In genomic region chr15:102136129-102136758, GRCm38 (mm10) we compare ENCODE assay signal across 8 mouse cellular contexts. TPM values are rescaled to one million over a fixed set of nuclear protein-coding genes. Genes with fewer than 3 reads are reported as not detected.
DNase-seq lines count a peak whose midpoint lies in the region; ATAC-seq lines count a peak whose summit lies in the region.

Spryd3 (minus strand) TSS chr15:102136234.

- peak within 1 kb of the TSS; percentile 92 for H3K27ac ChIP-seq in heart, embryonic 10.5 days
- peak within 1 kb of the TSS; percentile 82 for H3K27ac ChIP-seq in kidney, embryonic 15.5 days

- H3K4me2 ChIP-seq in kidney, embryonic 15.5 days, result peak within 1 kb of the TSS; percentile 85

- DNase-seq in B cell, adult 2 months, result peak; percentile 96 to 97
- DNase-seq in brain, adult 2 months (ENCODE audit: low read depth, low spot score), result peak; percentile 99
- DNase-seq in heart, embryonic 10.5 days (ENCODE audit: low spot score), result peak; percentile 99
- DNase-seq in liver, result peak; percentile 98
- DNase-seq in spleen, postnatal 4 days (ENCODE audit: low spot score in 2 of 2), result peak; percentile 97 to 99

- peak within 1 kb of the TSS; percentile 89 for H3K4me3 ChIP-seq in heart, embryonic 10.5 days
- H3K4me3 ChIP-seq in kidney, embryonic 15.5 days (replicated peaks), result peak within 1 kb of the TSS; percentile 95

- H3K36me3 ChIP-seq in heart, embryonic 10.5 days, result peaks cover 21% of the 10 kb centered on the region
- peaks cover 22% of the 10 kb centered on the region for H3K36me3 ChIP-seq in kidney, embryonic 15.5 days

- ATAC-seq in erythroblast, adult 5-6 weeks (replicated peaks; ENCODE audit: low FRiP score, poor library complexity, severe bottlenecking), result peak; percentile 98
- peak; percentile 99 for ATAC-seq in kidney, embryonic 15.5 days (replicated peaks; ENCODE audit: low FRiP score)
- ATAC-seq in monocyte, adult 5-6 weeks (replicated peaks; ENCODE audit: insufficient number of reproducible peaks, low FRiP score, low TSS enrichment, poor library complexity, severe bottlenecking), result peak; percentile 99

- H3K27me3 ChIP-seq in heart, embryonic 10.5 days (ENCODE audit: insufficient read depth, poor library complexity, severe bottlenecking), result no peaks in the 10 kb centered on the region
- no peaks in the 10 kb centered on the region for H3K27me3 ChIP-seq in kidney, embryonic 15.5 days

- H3K9ac ChIP-seq in kidney, embryonic 15.5 days, result peak within 1 kb of the TSS; percentile 78

- H3K9me3 ChIP-seq in heart, embryonic 10.5 days, result no peaks in the 10 kb centered on the region
- no peaks in the 10 kb centered on the region for H3K9me3 ChIP-seq in kidney, embryonic 15.5 days (replicated peaks)

- H3K4me1 ChIP-seq in heart, embryonic 10.5 days, result peaks cover 21% of the 10 kb centered on the region
- H3K4me1 ChIP-seq in kidney, embryonic 15.5 days, result peaks cover 23% of the 10 kb centered on the region

- under 1% methylated on average over 50 of the region's 50 CpGs for WGBS in heart, embryonic 10.5 days
- under 1% methylated on average over 50 of the region's 50 CpGs for WGBS in kidney, embryonic 15.5 days

RNA-seq across cellular contexts. Expression of gene Spryd3, which starts in this region (rescaled TPM):
- 3.8 TPM in 1 of 2 replicates, not detected in the other for total RNA-seq in erythroblast, adult 5-6 weeks (2015; ENCODE audit: low replicate concordance)
- total RNA-seq in erythroblast, adult 5-6 weeks (2017; ENCODE audit: low replicate concordance), result 2.1 and 4.7 TPM in 2 replicates
- 19.0 and 19.4 TPM in 2 replicates for polyA plus RNA-seq in heart, embryonic 10.5 days (2016; fragmentation: Nextera tagmentation; extraction: Ambion mirVana)
- polyA plus RNA-seq in kidney, embryonic 15.5 days (2015; fragmentation: Nextera tagmentation; extraction: Ambion mirVana), result 18.0 and 18.4 TPM in 2 replicates
- 49.3 to 56.3 TPM (median 49.3 TPM) in 3 replicates for total RNA-seq in monocyte, adult 5-6 weeks (2017)

Comparison
In these comparisons a context has a peak if more than half of its experiments do, and no peak if none do; other contexts are left out.
1. Peak in every context shown above with its lines: DNase-seq, ATAC-seq, H3K4me3 ChIP-seq and H3K27ac ChIP-seq.